Mouse (Mus musculus): ENCODE measurements around the gene Tal1. TPM values are rescaled to one million over a fixed set of nuclear protein-coding genes. Genes with fewer than 3 reads are reported as not detected.

The Tal1 gene
- polyA plus RNA-seq, 1 experiment, result not detected

- H3K4me3 ChIP-seq (ENCODE audit: insufficient read depth, low read length), result peak overlapping the region; percentile 20
- no peak overlapping the region for H3K27ac ChIP-seq (ENCODE audit: insufficient read depth, low read length)
- no peaks in the 10 kb centered on the region for H3K4me1 ChIP-seq (ENCODE audit: control insufficient read depth, insufficient read depth, low read length)
- TF ChIP-seq CTCF (IDR thresholded peaks at IDR 0.05; ENCODE audit: borderline replicate concordance, insufficient read depth, low read length) (no peak), POLR2A (IDR thresholded peaks at IDR 0.05; ENCODE audit: low read depth, low read length) (no peak)
Measured at GRCm38 (mm10) chr4:115062875-115063517, 6.8 kb downstream of the Tal1 start.

GRCm38 (mm10) chr4:115063518-115064239 lies 7.5 kb downstream of the Tal1 start:
- H3K27ac ChIP-seq (ENCODE audit: insufficient read depth, low read length), result no peak overlapping the region
- TF ChIP-seq POLR2A (IDR thresholded peaks at IDR 0.05; ENCODE audit: low read depth, low read length) (no peak), CTCF (IDR thresholded peaks at IDR 0.05; ENCODE audit: borderline replicate concordance, insufficient read depth, low read length) (no peak)
- H3K4me3 ChIP-seq (ENCODE audit: insufficient read depth, low read length), result no peak overlapping the region

GRCm38 (mm10) chr4:115071668-115072067 lies 15.4 kb downstream of the Tal1 start:
- H3K4me3 ChIP-seq (ENCODE audit: insufficient read depth, low read length), result no peak overlapping the region
- H3K4me1 ChIP-seq (ENCODE audit: control insufficient read depth, insufficient read depth, low read length), result no peaks in the 10 kb centered on the region
- TF ChIP-seq CTCF (IDR thresholded peaks at IDR 0.05; ENCODE audit: borderline replicate concordance, insufficient read depth, low read length), result no peak
- no peak for TF ChIP-seq POLR2A (IDR thresholded peaks at IDR 0.05; ENCODE audit: low read depth, low read length)
- no peak overlapping the region for H3K27ac ChIP-seq (ENCODE audit: insufficient read depth, low read length)

More at GRCm38 (mm10) chr4:115063518-115064239, 7.5 kb downstream of the Tal1 start:
- H3K4me1 ChIP-seq (ENCODE audit: control insufficient read depth, insufficient read depth, low read length), result no peaks in the 10 kb centered on the region

- TF ChIP-seq CTCF (IDR thresholded peaks at IDR 0.05; ENCODE audit: borderline replicate concordance, insufficient read depth, low read length) (no peak), POLR2A (IDR thresholded peaks at IDR 0.05; ENCODE audit: low read depth, low read length) (no peak)
- Histone ChIP-seq H3K27ac (ENCODE audit: insufficient read depth, low read length) (no peak overlapping the region), H3K4me1 (ENCODE audit: control insufficient read depth, insufficient read depth, low read length) (no peaks in the 10 kb centered on the region), H3K4me3 (ENCODE audit: insufficient read depth, low read length) (no peak overlapping the region)
Measured at GRCm38 (mm10) chr4:115074789-115075188, 18.6 kb downstream of the Tal1 start.

GRCm38 (mm10) chr4:115075204-115075915 lies 19.1 kb downstream of the Tal1 start:
- no peak overlapping the region for H3K4me3 ChIP-seq (ENCODE audit: insufficient read depth, low read length)
- no peak for TF ChIP-seq POLR2A (IDR thresholded peaks at IDR 0.05; ENCODE audit: low read depth, low read length)
- no peak for TF ChIP-seq CTCF (IDR thresholded peaks at IDR 0.05; ENCODE audit: borderline replicate concordance, insufficient read depth, low read length)
- H3K27ac ChIP-seq (ENCODE audit: insufficient read depth, low read length), result no peak overlapping the region
- H3K4me1 ChIP-seq (ENCODE audit: control insufficient read depth, insufficient read depth, low read length), result no peaks in the 10 kb centered on the region

GRCm38 (mm10) chr4:115078892-115079820 lies 22.9 kb downstream of the Tal1 start:
- TF ChIP-seq POLR2A (IDR thresholded peaks at IDR 0.05; ENCODE audit: low read depth, low read length), result no peak
- TF ChIP-seq CTCF (IDR thresholded peaks at IDR 0.05; ENCODE audit: borderline replicate concordance, insufficient read depth, low read length), result no peak
- Histone ChIP-seq H3K27ac (ENCODE audit: insufficient read depth, low read length) (no peak overlapping the region), H3K4me3 (ENCODE audit: insufficient read depth, low read length) (no peak overlapping the region), H3K4me1 (ENCODE audit: control insufficient read depth, insufficient read depth, low read length) (no peaks in the 10 kb centered on the region)

GRCm38 (mm10) chr4:115079821-115080349 lies 23.7 kb downstream of the Tal1 start:
- TF ChIP-seq POLR2A (IDR thresholded peaks at IDR 0.05; ENCODE audit: low read depth, low read length) (no peak), CTCF (IDR thresholded peaks at IDR 0.05; ENCODE audit: borderline replicate concordance, insufficient read depth, low read length) (no peak)
- Histone ChIP-seq H3K4me1 (ENCODE audit: control insufficient read depth, insufficient read depth, low read length) (no peaks in the 10 kb centered on the region), H3K4me3 (ENCODE audit: insufficient read depth, low read length) (no peak overlapping the region), H3K27ac (ENCODE audit: insufficient read depth, low read length) (no peak overlapping the region)

- Histone ChIP-seq H3K4me1 (ENCODE audit: control insufficient read depth, insufficient read depth, low read length) (no peaks in the 10 kb centered on the region), H3K27ac (ENCODE audit: insufficient read depth, low read length) (no peak overlapping the region), H3K4me3 (ENCODE audit: insufficient read depth, low read length) (no peak overlapping the region)
- TF ChIP-seq POLR2A (IDR thresholded peaks at IDR 0.05; ENCODE audit: low read depth, low read length), result no peak
- TF ChIP-seq CTCF (IDR thresholded peaks at IDR 0.05; ENCODE audit: borderline replicate concordance, insufficient read depth, low read length), result no peak
Measured at GRCm38 (mm10) chr4:115083031-115083430, 26.8 kb downstream of the Tal1 start.

Measured in embryonic fibroblast, embryonic 13.5 days (primary cell).